Mouse (Mus musculus) kidney, postnatal 0 days (tissue): ENCODE measurements around the gene Klf8. TPM values are rescaled to one million over a fixed set of nuclear protein-coding genes. Genes with fewer than 3 reads are reported as not detected.
A peak's percentile ranks its signal among the peaks of the same experiment; 100 is the strongest.

ENCODE experiments used
- ATAC-seq: fragments of 200-750 bp; cut with Nextera tagmentation; replicated peaks from 2 replicates; pipeline ENCODE4 v1.8.0; 2017; ENCODE audit warnings: low read depth, moderate number of reproducible peaks, moderate TSS enrichment, moderate library complexity; ENCODE audit not compliant: low FRiP score
- DNase-seq: peaks from one replicate; pipeline ENCODE4 v3.0.0-alpha.2; 2016; ENCODE audit warnings: low spot score
- H3K27ac ChIP-seq: fragments of 300-500 bp; sonication (generic); 2 replicates; pipeline ENCODE4 v1.5.1; 2014; ENCODE audit warnings: mild to moderate bottlenecking
- H3K27me3 ChIP-seq: fragments of 300-500 bp; sonication (generic); 2 replicates; pipeline ENCODE4 v1.6.1; 2014; ENCODE audit warnings: low read length, mixed read lengths; ENCODE audit not compliant: insufficient read depth
- H3K36me3 ChIP-seq: fragments of 300-500 bp; sonication (generic); 2 replicates; pipeline ENCODE4 v1.6.1; 2014; ENCODE audit warnings: low read length, mixed read lengths; ENCODE audit not compliant: insufficient read depth
- H3K4me1 ChIP-seq: fragments of 300-500 bp; sonication (generic); replicated peaks from 2 replicates; pipeline ENCODE4 v1.6.1; 2014; ENCODE audit warnings: antibody characterized with exemption, low read length, mixed read lengths; ENCODE audit not compliant: insufficient read depth
- H3K4me2 ChIP-seq: fragments of 300-500 bp; sonication (generic); 2 replicates; pipeline ENCODE4 v1.6.1; 2014; ENCODE audit warnings: mild to moderate bottlenecking, low read length, moderate library complexity, mixed read lengths
- H3K4me3 ChIP-seq: fragments of 300-500 bp; sonication (generic); replicated peaks from 2 replicates; pipeline ENCODE4 v1.5.1; 2014; ENCODE audit warnings: low read depth, low read length
- H3K9ac ChIP-seq: fragments of 300-500 bp; sonication (generic); 2 replicates; pipeline ENCODE4 v1.6.1; 2014; ENCODE audit warnings: low read depth, low read length
- H3K9me3 ChIP-seq: fragments of 300-500 bp; sonication (generic); replicated peaks from 2 replicates; pipeline ENCODE4 v1.6.1; 2016; ENCODE audit warnings: low read length, inconsistent platforms, mixed read lengths
- CTCF ChIP-seq: IDR thresholded peaks from 2 replicates; pipeline ENCODE4 v1.5.1; 2016; ENCODE audit warnings: antibody characterized with exemption, low read depth, mild to moderate bottlenecking, moderate library complexity
- WGBS: fragments of 180-500 bp; shearing (Covaris S2); extraction: QIAGEN DNeasy Blood & Tissue Kit; methylation state at CpG from one replicate; pipeline ENCODE4 v1.1.7; 2014; 5-methylcytosine and 5-hydroxymethylcytosine counted together
- polyA plus RNA-seq: library from polyadenylated mRNA; unstranded; fragments of >200 nt; fragmentation: Nextera tagmentation; extraction: Ambion mirVana; gene quantifications from 2 replicates; pipeline ENCODE4 v1.2.1, GENCODE M21; 2015

Gene Klf8
- polyA plus RNA-seq, 1 experiment from 2014 or later: 0.30 TPM

DNA sequence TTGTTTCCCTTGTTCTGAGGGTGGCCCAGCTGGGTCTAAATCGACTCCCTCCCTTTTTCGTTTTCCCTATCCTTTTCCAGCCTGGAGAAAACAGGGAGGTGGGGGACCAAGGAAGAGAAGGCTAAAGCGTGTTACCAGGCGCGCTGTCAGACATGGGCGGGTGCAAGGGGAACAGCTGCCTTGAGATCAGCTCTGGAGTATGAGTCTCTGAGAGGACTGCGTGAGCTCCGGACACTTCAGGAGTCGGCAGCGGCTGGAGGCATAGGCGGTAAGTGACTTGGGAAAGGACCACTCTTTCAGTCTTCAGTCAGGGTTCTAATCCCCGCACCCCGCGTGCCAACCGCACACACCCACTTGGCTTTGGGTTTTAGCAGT is 122.9 kb downstream of the Klf8 start:
- no peak overlapping the region for H3K27ac ChIP-seq
- no peaks in the 10 kb centered on the region for H3K27me3 ChIP-seq
- 18% methylated on average over 15 of the region's 15 CpGs for WGBS
- peak overlapping the region; percentile 68 for H3K4me2 ChIP-seq
- DNase-seq (peak; percentile 6), ATAC-seq (no peak)
- 0 out of 2 replicates have a peak overlapping the region, but pooled peaks have one; percentile 40 for H3K9ac ChIP-seq
- no peak for TF ChIP-seq CTCF
- H3K4me1 ChIP-seq: no peaks in the 10 kb centered on the region
- no peaks in the 10 kb centered on the region for H3K9me3 ChIP-seq
- no peaks in the 10 kb centered on the region for H3K36me3 ChIP-seq
- H3K4me3 ChIP-seq: peak overlapping the region; percentile 45

DNA sequence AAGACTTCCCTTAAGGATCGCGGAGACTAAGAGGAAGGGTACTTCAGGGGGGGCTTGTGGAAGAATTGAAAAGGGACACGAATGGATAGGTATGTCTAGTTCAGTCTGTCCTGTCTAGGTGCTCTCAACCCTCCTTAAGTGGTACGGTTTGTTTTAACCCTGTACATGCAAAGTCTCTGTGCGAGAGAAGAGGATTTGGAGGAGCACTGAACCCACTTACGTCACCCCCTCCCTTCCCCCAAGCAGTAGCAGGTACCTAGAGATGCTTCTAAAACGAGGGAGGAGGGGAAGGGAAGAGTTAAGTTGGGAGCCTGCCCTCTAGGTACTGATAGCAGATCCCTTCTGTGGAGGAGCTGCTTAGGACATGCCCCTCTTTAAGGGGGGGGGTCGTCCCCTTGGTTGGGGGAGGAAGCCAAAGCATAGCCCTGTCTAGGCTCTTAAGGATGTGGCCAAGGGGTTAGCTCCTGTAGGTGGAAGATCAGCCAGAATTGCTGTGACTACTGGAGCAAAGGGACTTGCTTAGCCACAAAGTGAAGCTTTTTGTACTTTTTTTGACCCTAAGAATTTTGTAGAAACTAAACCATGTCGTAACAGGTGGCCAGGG is 123.5 kb downstream of the Klf8 start:
- no peak overlapping the region for H3K9ac ChIP-seq
- no peaks in the 10 kb centered on the region for H3K36me3 ChIP-seq
- H3K4me1 ChIP-seq: no peaks in the 10 kb centered on the region
- no peak for DNase-seq
- H3K9me3 ChIP-seq: no peaks in the 10 kb centered on the region
- 33% methylated on average over 9 of the region's 9 CpGs for WGBS
- TF ChIP-seq CTCF: no peak
- peak overlapping the region; percentile 45 for H3K4me3 ChIP-seq
- H3K4me2 ChIP-seq: peak overlapping the region; percentile 68
- no peaks in the 10 kb centered on the region for H3K27me3 ChIP-seq
- ATAC-seq: no peak
- H3K27ac ChIP-seq: no peak overlapping the region

DNA sequence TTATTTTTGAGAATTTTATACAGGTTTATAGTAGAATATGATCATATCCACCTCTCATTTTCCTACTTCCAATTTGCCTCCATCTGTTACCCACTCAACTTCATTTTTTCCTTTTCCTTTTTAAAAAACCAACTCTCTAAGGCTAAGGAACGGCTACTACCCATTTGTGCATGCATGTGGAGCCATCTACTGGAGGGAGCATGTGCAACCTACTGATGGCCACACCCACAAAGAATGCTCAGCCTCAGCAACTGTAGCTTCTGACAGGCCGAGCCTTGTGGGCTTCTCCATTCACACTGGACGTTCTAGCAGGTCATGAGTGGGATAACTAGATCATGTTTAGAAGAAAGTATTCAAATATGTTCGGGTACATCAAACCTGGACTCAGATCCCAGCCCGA is 129.5 kb downstream of the Klf8 start:
- ATAC-seq (0 out of 2 replicates have a peak, but pooled peaks have one; percentile 65), DNase-seq (peak; percentile 65)
- no peaks in the 10 kb centered on the region for H3K27me3 ChIP-seq
- no peak overlapping the region for H3K4me2 ChIP-seq
- TF ChIP-seq CTCF: peak; percentile 73
- H3K36me3 ChIP-seq: no peaks in the 10 kb centered on the region
- H3K4me1 ChIP-seq: no peaks in the 10 kb centered on the region
- H3K27ac ChIP-seq: no peak overlapping the region
- H3K9ac ChIP-seq: no peak overlapping the region
- 45% methylated on average over 5 of the region's 5 CpGs for WGBS
- no peaks in the 10 kb centered on the region for H3K9me3 ChIP-seq
- H3K4me3 ChIP-seq: no peak overlapping the region

DNA sequence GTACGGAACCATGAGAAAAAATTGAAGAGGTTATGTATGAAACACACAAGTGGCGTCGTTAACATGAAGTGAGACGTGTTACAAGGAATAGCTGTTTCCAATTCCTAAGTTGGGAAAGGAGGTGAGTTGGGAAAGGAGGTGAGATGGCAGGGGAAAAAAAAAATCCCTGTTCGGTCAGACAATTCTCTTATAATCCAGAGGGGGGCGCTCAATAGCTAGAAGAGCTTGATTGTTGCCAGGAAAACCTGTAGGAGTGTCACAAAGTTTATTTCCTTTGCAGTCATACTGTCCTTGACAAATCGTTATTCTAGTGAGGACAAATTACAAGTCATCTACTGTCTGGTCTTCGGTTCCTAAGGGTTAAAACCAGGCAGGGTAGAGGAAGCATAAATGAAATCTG is 132.5 kb downstream of the Klf8 start:
- Histone ChIP-seq H3K4me1 (no peaks in the 10 kb centered on the region), H3K27ac (no peak overlapping the region), H3K27me3 (no peaks in the 10 kb centered on the region), H3K36me3 (no peaks in the 10 kb centered on the region), H3K9ac (no peak overlapping the region), H3K4me3 (no peak overlapping the region), H3K4me2 (no peak overlapping the region), H3K9me3 (no peaks in the 10 kb centered on the region)
- TF ChIP-seq CTCF: peak; percentile 56
- DNase-seq: peak; percentile 41
- ATAC-seq: no peak
- WGBS: 41% methylated on average over 8 of the region's 8 CpGs

DNA sequence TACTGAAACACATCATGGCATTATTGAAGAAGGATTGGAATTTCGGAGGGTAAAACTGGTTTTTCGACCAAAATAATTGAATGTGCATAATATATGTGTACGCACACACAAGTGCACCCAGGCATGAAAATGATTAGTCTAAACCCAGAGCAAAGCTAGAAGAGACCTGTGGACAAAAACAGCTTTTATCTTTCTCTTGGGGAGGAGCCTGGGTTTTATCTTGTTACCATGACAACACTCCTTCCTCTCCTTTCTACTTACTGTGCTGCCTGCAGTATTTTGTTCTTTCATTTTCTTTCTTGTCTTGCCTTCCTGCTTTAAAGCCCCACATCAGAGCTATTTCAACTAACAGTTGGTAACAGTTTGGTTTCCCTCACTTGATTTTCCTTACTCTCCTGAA is 137.8 kb downstream of the Klf8 start:
- Histone ChIP-seq H3K27ac (no peak overlapping the region), H3K9ac (no peak overlapping the region), H3K4me2 (no peak overlapping the region), H3K27me3 (no peaks in the 10 kb centered on the region), H3K9me3 (no peaks in the 10 kb centered on the region), H3K4me1 (no peaks in the 10 kb centered on the region), H3K4me3 (no peak overlapping the region), H3K36me3 (no peaks in the 10 kb centered on the region)
- no peak for TF ChIP-seq CTCF
- WGBS: 79% methylated on average over 3 of the region's 3 CpGs
- no peak for DNase-seq
- no peak for ATAC-seq

DNA sequence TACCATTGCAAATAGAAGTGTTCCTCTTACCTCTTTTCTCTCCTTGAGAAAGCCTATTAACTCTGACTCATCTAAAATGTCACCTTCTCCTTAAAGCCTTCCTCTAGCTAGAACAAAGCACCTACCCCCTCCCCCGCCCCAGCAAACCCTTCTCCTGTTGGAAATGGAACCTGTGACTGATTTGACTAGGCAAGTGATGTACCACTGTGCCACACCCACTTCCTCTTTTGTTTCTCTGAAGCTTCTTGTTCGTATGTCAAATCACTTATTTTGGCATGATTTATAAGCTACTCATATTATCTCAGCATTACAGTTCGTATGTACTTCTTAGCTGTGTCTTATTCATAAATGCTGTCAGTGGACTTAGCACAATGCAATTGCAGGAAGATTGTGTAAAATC is 144.5 kb downstream of the Klf8 start:
- Histone ChIP-seq H3K4me2 (no peak overlapping the region), H3K27me3 (no peaks in the 10 kb centered on the region), H3K9ac (no peak overlapping the region), H3K36me3 (no peaks in the 10 kb centered on the region), H3K4me3 (no peak overlapping the region), H3K9me3 (no peaks in the 10 kb centered on the region), H3K27ac (no peak overlapping the region), H3K4me1 (no peaks in the 10 kb centered on the region)
- WGBS: 69% methylated on average over 3 of the region's 3 CpGs
- ATAC-seq (no peak), DNase-seq (no peak)
- no peak for TF ChIP-seq CTCF

DNA sequence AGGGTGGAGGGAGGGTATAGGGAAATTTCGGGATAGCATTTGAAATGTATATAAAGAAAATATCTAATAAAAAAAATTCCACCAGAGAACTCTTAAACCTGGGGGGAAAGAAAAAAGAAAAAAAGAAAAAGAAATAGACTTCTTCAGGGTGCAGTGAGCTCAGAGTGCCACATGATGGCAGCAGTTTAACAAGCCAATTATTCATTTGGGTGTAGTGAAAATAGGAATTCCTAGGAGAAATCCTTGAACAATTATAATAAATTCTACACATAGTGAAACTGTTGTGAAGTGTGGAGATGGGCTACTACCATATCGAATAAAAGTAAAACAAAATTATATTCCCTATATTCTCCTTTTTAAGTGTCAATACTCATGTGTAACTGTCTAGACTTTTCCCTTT is 152.0 kb downstream of the Klf8 start:
- no peak overlapping the region for H3K27ac ChIP-seq
- H3K9me3 ChIP-seq: no peaks in the 10 kb centered on the region
- H3K4me3 ChIP-seq: no peak overlapping the region
- DNase-seq (peak; percentile 28), ATAC-seq (no peak)
- no peaks in the 10 kb centered on the region for H3K27me3 ChIP-seq
- 35% methylated on average over 2 of the region's 2 CpGs for WGBS
- peak; percentile 70 for TF ChIP-seq CTCF
- H3K4me2 ChIP-seq: no peak overlapping the region
- H3K36me3 ChIP-seq: no peaks in the 10 kb centered on the region
- H3K9ac ChIP-seq: no peak overlapping the region
- H3K4me1 ChIP-seq: no peaks in the 10 kb centered on the region
